Mouse (Mus musculus): ENCODE measurements around the gene Nfat5. TPM values are rescaled to one million over a fixed set of nuclear protein-coding genes. Genes with fewer than 3 reads are reported as not detected.

Gene Nfat5
- total RNA-seq, 2 experiments from 2014 or later: 20.9 to 32.3 TPM

DNA sequence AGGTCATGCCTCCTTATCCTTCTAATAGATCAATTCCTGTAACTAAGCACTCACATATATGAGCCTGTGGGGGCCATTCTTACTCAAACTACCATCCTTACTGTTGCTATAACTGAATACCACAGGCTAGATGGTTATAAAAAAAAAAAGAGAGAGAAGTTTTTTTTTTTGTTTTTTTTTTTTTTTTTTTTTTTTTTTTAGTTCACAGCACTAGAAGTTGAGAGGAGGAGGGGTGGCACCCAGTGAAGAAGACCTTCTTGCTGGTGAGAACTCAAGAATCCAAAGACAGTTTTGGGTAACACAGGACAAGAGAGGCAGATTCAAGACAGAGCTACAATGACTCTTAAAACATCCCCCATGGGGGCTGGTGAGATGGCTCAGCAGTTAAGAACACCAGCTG is 102.1 kb downstream of the Nfat5 start:
- no peak for ATAC-seq (replicated peaks; ENCODE audit: poor library complexity)

DNA sequence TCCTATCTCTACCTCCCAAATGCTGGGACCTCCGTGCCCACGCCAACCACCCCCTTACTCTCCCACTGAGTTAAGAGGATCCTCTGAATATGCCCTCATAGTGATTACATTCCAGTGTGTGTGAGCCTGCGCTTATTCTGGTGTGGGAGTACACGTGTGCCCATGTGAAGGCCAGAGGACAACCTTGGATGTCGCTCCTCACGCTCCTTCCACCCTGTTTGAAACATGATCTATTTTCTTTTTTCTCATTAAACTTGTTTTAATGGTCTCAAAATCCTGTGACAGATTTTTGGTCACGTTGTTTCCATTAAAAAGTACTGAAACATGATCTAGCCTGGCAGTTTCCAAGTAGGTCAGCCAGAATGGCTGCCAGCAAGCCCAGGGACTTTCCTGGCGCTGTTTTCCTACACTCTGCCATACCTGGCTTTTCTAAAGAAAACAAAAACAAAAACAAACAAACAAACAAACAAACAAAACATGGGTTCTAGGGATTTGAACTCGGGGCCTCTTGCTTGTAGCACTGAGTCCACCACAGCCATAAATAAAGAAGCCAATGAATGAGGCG is 102.9 kb downstream of the Nfat5 start:
- no peak for ATAC-seq (replicated peaks; ENCODE audit: poor library complexity)

DNA sequence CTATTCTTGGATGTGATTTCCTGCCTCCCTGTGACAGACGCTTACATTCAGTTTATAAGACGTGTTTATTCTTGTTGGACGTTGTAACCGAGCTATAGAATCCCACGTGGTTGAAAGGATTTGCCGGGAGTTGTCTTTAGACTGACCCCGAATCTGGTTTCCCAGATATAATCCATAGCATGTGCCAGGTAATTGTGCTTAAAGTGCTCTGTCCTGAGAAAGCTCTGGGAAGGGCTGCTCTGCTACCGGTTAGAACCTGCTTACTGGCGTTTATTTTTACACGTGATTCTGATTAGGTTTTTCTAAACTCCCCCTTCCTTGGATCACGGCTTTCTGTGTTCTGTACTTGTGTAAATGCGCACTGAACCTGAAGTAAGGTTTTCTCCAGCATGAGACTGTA is 104.4 kb downstream of the Nfat5 start:
- no peak for ATAC-seq (replicated peaks; ENCODE audit: poor library complexity)

DNA sequence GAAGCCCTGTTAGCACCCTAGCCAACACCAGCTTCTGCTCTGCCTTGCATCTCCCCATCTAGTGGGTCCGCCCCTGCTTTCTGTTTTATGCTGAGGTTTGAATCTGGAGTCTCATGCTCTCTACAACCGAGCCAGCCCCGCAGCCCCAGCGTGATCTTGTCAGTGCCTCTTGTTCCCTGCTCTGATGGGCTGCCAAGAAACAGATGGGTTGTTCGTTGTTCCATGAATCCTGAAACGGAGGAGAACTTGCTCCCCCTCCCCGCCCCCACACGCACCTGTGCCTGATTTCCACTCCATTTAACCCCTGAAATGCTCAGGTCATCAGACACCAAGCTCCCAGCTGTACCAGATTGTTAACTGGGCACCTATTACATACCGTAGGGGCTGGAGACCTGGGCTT is 106.2 kb downstream of the Nfat5 start:
- no peak for ATAC-seq (replicated peaks; ENCODE audit: poor library complexity)

DNA sequence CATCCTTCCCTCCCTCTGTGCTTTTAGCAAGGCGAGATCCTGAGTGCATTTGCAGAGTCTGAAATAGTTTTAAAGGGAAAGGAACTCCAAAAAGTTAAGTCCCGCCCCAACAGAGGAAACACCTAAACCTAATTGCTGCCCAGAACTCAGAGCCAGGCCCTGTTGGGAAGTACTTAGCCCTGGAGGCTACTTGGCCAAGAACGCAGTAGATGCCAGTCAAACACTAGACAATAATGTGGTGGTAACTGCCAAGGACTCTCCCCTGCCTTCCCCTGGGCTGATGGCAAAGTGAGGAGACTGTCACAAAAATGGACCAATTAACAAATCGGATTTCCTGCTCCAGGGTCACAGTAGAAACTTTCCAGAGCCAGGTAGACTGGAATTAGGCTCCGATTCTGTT is 108.6 kb downstream of the Nfat5 start:
- no peak for ATAC-seq (replicated peaks; ENCODE audit: poor library complexity)

DNA sequence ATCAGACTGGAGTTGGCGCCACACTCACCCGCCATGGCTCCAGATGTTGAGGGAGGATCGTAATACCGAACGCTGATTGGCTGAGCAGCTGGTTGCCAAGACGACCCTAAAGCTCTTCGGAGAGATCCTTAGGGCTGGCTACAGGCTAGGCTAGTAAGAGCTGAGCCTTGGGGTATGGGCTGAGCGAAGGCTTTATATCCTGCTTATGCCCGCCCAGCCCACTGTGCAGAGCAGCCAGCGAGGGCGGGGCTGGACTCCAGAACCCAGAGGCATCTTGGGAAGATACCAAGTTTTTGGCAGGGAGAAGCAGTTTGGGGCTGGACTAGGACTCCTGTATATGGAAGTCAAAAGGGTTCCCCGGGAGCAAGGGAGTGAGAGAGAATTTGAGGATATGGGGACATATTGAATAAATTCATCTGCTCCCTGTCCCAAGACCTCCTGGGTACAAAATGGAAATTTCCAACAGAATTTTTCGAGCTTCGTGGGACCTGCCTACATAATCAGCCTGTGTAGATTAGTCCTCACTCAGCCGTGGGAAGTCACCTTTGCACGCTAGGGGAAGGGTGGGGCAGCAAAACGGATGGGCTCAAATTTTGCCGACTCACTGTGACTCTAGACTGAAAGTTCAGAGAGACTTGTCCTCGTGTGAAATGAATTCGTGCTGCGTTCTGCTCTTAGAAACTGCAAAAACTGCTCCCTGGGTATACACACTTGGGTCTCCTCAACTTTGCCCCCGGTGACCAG is 109.9 kb downstream of the Nfat5 start, which contains the start of gene Nqo1:
TSS of gene Nqo1 (minus strand) at position 169 of the 744 bp plus-strand sequence.
- ATAC-seq (replicated peaks; ENCODE audit: poor library complexity): peak; percentile 89

DNA sequence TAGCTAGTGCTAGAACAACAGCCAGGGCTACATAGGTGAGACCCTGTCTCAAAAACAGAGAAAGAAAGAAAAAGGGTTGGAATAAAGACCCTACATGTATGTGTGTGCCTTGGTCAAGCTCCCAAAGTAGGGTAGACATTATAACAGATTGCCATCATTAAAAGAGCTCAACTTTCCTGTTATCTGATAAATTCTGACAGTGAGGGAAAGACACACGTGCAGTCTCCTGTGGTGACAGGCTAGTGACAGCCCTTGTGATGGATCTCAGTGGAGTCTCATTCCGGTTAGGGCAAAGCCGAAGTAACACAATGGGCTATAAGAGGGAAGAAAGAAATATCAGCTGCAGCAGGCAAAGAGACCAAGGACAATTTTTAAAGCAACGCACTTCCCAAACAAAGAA is 110.8 kb downstream of the Nfat5 start:
- no peak for ATAC-seq (replicated peaks; ENCODE audit: poor library complexity)

DNA sequence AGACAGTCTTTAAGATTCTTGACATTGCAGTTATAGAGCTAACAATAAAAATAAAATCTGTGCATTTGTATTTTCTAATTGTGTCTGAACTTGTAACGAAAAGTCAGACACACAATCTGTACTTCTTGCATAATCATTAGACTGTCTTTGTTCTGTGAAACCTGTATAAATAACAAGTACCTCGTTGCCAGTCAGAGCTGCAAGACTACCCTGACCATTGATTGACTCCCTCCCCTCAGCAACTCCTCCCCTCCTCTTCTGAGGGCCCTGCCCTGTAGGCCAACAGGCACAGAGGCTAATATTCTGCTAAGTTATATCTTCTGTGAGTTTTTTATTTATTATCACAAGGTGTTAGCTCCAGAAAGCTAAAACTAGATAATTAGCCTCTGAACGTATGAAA is 112.7 kb downstream of the Nfat5 start:
- no peak for ATAC-seq (replicated peaks; ENCODE audit: poor library complexity)

DNA sequence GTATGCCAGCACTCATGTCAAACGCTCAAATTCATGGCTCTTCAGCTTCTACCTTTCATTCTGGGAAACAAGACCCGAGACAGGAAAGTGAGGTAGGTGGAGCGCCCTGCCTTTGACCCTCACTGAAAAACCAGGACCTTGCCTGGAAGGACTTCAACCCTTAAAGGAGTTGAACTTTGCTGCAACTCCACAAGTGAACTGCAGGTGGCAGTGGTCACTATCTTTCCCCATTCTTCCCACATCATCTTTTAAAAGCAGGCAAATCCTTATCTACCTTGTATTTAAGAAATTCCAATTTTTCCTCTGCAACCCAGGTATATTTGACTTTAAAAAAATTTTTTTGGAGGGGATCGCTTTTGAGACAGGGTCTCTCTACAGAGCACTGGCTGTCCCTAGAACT is 118.1 kb downstream of the Nfat5 start:
- peak; percentile 80 for ATAC-seq (replicated peaks; ENCODE audit: poor library complexity)

DNA sequence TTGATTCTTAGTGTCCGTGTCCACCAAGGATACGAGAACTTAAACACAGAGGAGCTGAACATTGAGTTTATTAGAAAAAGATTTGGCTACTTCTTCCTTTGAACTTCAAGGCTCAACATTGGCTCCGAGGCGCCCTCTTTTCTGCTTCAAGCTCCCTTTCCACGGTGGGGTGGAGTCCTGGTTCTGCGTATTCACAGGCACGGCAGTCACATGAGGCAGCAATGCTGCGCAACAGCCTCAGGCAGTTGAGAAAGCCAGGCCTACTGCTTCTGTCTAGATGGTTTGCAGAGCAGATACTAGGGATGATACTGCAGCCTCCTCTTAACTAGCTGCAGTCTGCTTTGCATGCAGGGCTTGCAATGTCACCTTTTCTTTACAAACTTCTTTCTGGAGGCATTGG is 119.3 kb downstream of the Nfat5 start:
- no peak for ATAC-seq (replicated peaks; ENCODE audit: poor library complexity)

DNA sequence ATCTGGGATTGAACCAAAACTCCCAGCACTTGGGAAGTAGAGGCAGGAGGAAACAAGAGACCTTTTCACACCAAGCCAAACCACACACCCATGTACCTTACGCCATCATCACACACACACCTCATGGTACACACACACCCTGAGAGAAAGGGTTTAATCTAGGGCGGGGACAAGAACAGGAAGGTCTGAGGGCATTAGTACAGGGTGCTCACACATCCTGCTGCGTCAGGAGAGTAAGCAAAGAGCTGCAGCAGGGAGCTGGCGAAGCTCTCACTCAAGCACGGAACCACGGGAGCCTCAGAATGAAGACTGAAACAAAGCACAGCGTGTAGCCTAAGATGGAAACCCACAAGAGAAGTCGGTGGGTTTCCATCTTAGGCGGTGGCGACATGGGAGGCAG is 120.6 kb downstream of the Nfat5 start:
- no peak for ATAC-seq (replicated peaks; ENCODE audit: poor library complexity)

DNA sequence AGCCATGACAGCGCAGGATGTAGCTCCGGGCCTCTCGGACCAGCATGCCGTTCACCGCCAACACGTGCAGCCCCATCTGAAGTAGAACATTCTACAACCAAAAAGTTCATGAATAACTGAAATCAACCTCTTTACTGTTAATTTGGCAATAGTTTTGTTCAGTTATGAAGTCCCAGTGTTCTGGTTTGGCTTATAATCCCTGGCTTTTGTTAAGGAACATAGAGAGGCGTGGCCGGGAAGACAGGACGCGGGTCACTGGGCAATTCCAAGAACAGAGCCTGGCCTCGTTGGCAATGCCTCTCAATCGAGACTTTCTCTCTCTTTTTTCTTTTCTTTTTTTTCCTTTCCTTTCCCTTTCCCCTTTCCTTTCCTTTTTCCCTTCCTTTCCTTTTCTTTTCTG is 123.7 kb downstream of the Nfat5 start:
- ATAC-seq (replicated peaks; ENCODE audit: poor library complexity): no peak

DNA sequence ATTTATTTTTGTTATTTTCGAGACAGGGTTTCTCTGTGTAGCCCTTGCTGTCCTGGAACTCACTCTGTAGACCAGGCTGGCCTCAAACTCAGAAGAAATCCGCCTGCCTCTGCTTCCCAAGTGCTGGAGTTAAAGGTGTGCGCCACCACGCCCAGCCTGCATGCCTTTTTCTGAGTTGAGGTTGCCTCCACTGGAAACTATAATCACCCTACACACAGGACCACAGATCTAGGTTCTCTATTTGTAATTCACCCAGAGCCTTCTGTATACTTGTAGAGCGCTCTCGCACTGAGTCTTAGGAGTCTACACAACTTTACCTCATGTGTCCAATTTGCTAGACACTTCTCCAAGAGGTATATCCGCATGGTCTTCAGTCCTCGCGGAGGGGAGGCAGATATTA is 130.9 kb downstream of the Nfat5 start:
- ATAC-seq (replicated peaks; ENCODE audit: poor library complexity): peak; percentile 5; the same call in 1 of the 2 replicates

DNA sequence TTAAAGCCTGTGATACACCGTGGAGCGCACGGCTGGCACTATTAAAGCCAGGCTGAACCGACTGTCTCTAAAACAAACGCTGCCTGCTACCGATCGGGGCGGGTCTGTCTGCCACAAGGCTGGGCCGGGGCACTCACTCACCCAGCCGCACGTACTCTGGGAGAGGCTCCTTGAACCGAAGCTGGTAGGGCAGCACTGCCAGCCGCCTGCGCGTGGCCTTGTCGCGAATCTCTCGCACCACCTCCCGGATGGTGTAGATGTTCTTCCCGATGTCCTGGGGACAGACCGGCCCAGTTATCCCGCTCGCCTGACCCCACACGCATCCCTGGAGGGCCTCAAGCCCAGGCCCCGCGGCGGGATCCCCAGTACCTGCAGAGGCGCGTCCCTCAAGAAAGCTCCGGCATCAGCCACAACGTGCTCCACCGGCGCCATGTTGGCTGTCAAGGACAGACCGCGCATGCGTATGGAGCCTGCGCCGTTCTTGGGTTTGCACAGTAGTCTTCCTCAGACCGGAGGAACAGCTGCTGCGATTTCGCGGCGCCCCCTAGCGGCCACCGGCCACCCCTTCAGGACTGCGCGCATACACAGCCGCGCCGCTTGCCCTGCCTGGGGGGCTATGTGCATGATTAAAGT is 131.4 kb downstream of the Nfat5 start, which contains the start of gene Nob1:
TSS of gene Nob1 (minus strand) at position 455 of the 633 bp plus-strand sequence.
- ATAC-seq (replicated peaks; ENCODE audit: poor library complexity): peak; percentile 93

DNA sequence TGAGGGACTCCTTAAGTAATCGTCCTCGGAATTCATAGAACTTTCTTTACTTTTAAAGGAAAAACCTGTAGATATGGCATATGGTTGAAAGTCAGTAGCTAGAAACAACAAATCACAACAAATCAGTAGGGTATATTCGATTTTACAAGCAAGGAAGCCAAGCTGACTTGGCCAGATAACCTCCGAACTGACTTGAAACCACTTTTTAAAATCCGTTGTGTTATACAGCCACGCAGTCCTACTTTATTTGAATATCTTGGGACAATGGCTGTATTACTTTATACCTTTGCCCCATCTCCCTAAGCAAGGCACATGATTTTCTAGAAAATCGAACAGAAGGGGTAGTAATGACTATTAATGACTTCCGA is 131.9 kb downstream of the Nfat5 start:
- ATAC-seq (replicated peaks; ENCODE audit: poor library complexity): peak; percentile 15; the same call in 1 of the 2 replicates

Other genes with a start within 250 kb of the Nfat5 start
- gene Pdf, start 244.9 kb upstream of the Nfat5 start, total RNA-seq (2015): 40.1 and 48.6 TPM in 2 replicates
- 35.3 and 46.3 TPM in 2 replicates for gene Pdf, start 244.9 kb upstream of the Nfat5 start, total RNA-seq (2017)
- 13.2 and 18.1 TPM in 2 replicates for gene Cog8, start 236.8 kb upstream of the Nfat5 start, total RNA-seq (2015)
- 22.8 and 25.6 TPM in 2 replicates for gene Cog8, start 236.8 kb upstream of the Nfat5 start, total RNA-seq (2017)
- 53.2 and 67.0 TPM in 2 replicates for gene Nip7, start 236.6 kb upstream of the Nfat5 start, total RNA-seq (2015)
- gene Nip7, start 236.6 kb upstream of the Nfat5 start, total RNA-seq (2017): 39.3 and 42.1 TPM in 2 replicates
- gene Tmed6, start 227.8 kb upstream of the Nfat5 start, total RNA-seq (2015): not detected in 2 replicates
- not detected in 2 replicates for gene Tmed6, start 227.8 kb upstream of the Nfat5 start, total RNA-seq (2017)
- 32.1 and 36.6 TPM in 2 replicates for gene Terf2, start 196.9 kb upstream of the Nfat5 start, total RNA-seq (2015)
- gene Terf2, start 196.9 kb upstream of the Nfat5 start, total RNA-seq (2017): 28.5 and 38.8 TPM in 2 replicates
- 54.1 and 58.4 TPM in 2 replicates for gene Cyb5b, start 142.8 kb upstream of the Nfat5 start, total RNA-seq (2015)
- gene Cyb5b, start 142.8 kb upstream of the Nfat5 start, total RNA-seq (2017): 61.0 and 67.1 TPM in 2 replicates
- gene Nqo1, start 109.7 kb downstream of the Nfat5 start, total RNA-seq (2015): 4.0 and 5.4 TPM in 2 replicates
- gene Nqo1, start 109.7 kb downstream of the Nfat5 start, total RNA-seq (2017): 2.8 and 3.5 TPM in 2 replicates
- 56.4 and 57.4 TPM in 2 replicates for gene Nob1, start 131.6 kb downstream of the Nfat5 start, total RNA-seq (2015)
- gene Nob1, start 131.6 kb downstream of the Nfat5 start, total RNA-seq (2017): 35.8 and 36.5 TPM in 2 replicates
- 31.8 and 41.3 TPM in 2 replicates for gene Wwp2, start 142.9 kb downstream of the Nfat5 start, total RNA-seq (2015)
- 52.3 and 54.7 TPM in 2 replicates for gene Wwp2, start 142.9 kb downstream of the Nfat5 start, total RNA-seq (2017)

All from megakaryocyte progenitor cell, adult 5-6 weeks (primary cell).